Mouse (Mus musculus) heart, adult 8-10 months (tissue): ENCODE data around the gene Slc7a15. TPM values are rescaled to one million over a fixed set of nuclear protein-coding genes. Genes with fewer than 3 reads are reported as not detected.
A peak's percentile ranks its signal among the peaks of the same experiment; 100 is the strongest.
"Not testable (repeated sequence)": the region's sequence is repeated elsewhere in the genome, so short reads cannot be mapped to it uniquely, and the experiment has no call there.

ENCODE experiments used
- DNase-seq: peaks from one replicate; pipeline ENCODE4 v3.0.0; 2022; ENCODE audit warnings: low spot score
- total RNA-seq, 4 experiments: library from RNA; stranded (reverse); gene quantifications; 2 replicates each; pipeline ENCODE4 v1.2.4; 2022

Slc7a15 gene
- total RNA-seq, 4 experiments from 2014 or later = not detected

DNA sequence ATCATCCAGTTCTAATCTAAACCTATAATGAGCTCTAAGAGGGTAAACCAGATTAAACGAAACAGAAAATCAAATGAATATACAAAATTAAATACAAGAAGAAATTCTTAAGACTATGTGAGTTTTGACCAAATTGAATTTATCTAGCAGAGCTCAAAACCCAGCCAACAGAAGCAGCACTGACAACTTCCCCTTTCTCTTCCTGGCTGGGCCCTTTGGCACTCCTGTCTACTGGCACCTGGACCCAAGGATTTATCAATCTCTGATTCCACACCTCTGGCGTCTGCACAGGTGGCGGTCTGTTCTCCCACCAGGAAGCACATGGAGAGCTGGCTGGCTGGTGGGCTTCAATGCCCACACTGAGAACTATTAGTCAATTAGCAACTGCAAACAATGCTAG, 39.0 kb downstream of the Slc7a15 start:
- not testable (repeated sequence) for DNase-seq

DNA sequence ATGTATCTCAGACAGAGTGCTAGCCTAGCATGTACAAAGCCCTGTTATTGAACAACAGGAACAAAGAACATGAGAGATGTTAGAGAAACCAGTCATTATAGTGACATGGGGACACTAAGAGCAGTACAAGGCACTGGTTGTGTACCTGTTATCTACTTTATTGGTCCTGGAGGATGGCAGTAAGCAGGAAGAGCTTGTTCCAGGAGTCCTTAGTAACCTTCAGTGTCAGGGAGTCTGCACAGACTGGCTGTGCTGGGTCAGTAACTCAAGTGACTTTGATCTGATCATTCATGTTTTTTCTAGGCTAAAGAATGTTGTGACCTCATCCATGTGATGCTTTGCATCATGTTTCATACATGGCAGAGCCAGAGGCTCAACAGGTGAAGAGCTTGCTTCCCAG, 42.7 kb downstream of the Slc7a15 start:
- no peak for DNase-seq

DNA sequence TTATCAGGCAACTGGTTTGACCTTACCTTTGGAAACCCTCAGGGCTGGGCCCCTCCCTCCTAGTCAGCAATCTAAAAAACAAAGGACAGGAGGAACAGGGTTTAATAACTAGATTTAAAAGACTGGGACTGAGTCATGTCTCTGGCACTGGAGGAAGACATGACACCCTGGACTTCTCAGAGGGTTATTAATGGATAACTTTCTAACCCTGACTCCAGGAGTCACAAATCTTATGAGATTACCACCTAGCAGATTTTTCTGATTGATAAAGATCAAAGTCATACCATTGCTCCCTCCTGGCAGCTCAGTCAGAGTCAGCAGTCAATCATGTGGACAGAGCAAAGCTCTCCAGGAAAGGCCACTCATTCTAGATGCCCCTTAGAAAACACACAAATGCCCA, 43.4 kb downstream of the Slc7a15 start:
- DNase-seq = no peak

DNA sequence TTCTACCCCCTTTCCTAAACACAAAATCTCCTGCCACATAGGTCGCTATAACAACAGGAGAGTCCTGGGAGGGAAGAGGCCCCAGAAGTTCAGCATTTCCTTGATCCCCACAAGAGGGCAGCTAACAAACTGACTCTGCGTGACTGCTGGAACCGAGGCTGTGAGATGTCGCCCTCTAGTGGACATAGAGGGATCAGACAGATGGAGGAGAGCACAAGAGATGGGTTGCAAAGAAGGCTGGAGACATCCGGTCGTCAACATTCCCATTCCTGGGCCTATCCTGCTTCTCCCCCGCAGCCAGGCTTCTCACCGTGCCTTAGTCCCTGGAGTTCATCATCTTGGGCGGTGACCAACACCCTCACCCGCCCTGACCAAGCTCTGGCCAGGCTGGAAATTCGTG, 51.5 kb downstream of the Slc7a15 start:
- peak; percentile 70 for DNase-seq

DNA sequence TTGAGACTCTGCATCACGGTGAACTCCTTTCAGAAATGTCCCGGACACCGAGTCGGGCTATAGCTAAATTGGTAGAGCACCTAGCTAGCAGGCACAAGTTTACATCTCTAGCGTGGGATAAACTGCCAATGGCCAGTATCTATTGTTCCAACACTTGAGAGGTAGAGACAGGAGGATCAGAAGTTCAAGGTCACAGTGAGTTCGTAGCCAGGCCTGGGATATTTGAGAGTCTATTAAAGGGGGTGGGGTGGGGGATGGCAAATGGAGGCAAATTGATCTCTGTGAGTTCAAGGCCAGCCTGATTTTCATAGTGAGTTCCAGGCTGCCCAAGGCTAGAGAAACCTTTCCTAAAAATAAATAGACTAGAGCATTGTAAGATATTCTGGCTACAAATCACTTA, 52.1 kb downstream of the Slc7a15 start:
- DNase-seq = no peak

DNA sequence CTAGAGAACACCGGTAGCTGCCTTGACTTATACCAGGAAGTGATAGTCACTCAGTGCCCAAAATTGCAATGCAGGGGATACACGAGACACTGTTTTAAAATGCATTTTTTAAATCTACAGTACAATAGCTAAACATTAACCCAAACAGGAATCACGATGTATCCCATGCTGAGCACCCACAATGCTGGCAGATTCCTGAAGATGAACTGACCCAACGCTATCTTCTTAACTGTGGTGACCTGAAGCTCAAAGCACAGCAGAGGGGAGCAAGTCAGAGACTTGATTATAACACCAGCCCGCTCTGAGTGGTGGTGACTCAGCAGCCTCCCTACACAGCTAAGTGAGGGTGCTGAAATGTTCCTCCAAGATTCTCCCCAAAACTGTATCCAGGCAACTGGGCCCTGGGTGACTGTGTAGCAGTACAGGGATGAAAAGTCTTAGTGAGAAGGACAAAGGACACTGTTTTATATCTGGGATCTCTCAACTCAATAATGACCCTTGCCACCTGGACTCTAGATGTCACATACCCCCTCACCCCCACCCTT, 53.7 kb downstream of the Slc7a15 start:
- DNase-seq = no peak

DNA sequence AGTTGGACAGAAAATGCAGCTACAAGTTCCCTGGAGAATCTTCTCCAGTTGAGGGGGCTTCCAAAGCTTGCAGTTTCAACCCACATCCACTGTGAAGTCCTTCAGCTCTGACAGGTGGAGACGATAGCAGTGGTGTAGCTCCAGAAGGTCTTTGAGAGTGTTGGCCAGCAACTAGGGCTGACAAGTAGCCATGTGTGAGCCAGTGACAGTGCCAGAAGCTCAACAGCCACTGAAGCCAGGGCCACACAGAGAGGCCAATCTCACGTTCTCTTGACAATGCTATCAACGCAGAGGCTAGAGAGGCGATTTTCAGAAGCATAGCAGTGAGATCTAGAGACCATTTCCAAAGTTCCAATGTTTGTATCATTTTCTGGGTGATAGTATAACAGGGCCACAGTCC, 56.5 kb downstream of the Slc7a15 start:
- no peak for DNase-seq

DNA sequence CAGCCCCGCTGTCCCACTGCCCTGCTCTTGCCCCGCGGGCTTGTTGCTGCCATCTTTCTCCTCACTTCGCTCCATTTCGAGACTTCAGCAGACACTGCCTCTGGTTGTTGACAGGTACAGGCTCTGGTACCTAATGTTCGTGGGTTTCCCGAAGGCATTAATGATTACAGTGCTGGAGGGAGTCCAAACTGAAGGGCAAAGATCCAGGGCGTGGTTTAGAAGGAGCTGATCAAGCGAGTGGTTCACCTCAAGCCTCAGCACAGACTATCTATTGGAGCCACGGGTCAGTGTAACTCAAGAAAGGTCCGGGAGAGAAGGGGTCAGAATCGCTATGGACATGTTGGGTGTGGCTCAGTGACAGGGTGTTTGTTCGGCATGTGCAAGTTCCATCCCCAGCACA, 59.4 kb downstream of the Slc7a15 start:
- DNase-seq = no peak

DNA sequence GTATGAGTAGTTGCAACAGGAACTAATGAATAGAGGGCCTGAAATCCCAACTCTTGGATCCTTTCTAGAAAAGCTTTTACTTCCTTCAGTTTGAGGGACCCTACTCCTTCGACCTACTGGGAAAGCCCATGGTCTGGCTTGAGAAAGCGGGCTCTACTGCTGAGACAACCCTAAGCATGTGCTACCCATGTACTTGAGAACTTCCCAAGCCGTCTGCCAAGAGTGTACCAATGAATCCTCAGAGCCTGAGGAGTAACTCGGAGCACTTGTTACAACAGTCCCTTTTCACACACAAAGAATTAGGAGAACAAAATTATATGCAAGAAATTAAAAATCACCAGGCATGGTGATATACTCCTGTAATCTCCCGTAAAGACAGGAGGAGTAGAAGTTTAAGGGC, 61.6 kb downstream of the Slc7a15 start:
- no peak for DNase-seq

DNA sequence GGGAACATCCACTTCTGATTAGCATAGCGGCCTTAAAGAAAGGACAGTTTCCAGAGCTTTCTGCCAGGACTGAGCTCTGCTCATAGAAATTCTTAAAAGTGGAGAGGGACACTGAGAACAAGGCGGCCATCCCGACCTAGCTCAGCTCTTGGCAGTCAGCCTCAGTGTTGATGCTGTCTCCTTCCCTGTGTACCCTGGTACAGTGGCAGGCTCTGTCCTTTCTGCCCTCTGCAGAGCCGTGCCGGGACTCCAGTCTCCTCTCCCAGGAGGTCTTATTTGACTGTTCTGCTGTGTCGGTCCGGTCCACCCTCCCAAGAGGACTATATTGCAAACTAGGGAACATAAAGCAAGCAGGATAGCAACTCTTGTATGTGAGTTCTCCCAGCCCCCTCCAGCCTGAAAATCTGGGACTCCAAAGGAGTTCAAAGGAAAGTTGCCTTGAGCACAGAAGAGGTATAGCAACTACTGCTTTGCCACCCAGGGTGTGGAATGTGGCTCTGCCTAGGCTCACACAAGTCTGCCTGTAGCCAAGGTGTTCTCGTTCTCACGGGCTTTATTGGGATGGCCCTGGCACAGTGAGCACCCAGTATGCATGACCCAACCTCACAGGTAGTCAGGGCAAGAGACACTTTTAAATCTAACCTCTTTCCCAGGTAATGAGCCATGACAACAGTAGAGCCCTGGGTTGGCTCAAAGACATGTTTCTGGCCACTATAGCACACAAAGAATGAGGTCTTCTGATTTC, 62.5 kb downstream of the Slc7a15 start:
- no peak for DNase-seq

DNA sequence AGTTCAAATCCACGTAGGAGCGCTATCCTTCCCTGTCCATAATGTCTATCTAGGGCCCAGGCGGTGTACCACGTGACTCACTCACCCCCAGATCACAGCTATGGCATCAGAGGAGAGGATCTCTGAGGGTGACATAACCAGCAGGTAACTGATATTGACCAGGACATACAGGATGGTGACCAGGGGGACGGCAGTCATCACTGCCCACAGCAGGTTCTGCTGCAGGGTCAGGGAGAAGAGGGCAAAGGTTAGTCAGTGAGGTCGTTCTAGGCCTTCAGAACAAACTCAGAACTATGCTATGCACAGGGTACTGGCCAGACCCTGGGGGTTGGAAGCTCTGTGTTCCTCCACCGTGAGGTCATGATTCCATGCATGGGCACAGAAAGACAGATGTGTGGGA, 63.3 kb downstream of the Slc7a15 start:
- no peak for DNase-seq

DNA sequence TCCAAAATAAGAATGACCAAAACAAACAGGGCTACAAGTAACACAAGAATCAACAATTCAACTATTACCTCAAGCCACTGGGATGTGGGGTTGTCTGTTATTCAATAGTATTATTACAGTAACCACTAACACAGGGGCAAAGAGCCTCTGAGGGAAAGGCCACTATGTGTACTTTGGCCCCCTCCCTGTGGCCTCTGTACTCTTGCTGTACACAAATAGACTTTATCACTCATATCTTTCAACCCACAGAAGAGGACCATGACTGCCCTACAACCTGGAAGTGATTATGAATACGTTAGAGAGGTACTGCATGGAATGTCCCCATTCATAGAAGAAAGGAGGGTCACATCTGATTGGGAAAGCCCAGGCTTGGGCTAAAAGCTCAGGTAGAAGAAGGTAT, 64.0 kb downstream of the Slc7a15 start:
- DNase-seq = no peak

DNA sequence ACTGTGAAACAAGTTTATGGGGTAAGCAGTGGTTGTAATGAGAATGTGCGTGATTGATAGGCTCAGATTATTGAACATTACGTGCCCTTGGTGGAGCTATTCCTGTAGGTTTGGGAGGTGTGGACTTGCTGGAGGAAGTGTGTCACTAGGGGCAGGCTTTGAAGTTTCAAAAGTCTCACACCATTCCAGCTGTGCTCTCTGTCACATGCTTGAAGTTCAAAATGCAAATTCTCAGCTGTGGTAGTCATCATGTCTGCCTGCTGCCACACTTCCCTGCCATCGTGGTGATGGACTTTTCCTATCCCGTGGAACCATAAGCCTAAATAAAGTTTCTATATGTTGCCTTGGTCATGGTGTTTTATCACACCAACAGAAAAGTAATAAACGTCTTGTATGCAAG, 71.1 kb downstream of the Slc7a15 start:
- no peak for DNase-seq

DNA sequence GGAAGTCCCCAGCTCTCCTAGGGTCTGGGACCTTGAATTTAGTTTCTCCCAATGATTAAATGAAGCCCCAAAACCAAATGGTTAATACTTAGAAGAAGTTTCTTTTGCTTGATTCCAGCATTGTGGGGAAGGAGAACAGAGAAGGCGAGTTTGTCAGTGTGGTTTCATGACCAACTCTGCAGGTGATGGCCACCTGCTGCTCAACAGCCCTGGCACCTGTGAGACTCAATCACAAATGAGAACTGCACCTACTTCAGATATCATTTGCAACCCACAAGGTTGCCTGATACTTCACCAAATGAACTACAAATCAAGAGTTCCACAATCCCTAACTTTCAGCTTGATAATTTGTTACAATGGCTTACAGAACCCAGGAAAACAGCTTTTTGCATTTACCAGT, 71.7 kb downstream of the Slc7a15 start:
- no peak for DNase-seq

DNA sequence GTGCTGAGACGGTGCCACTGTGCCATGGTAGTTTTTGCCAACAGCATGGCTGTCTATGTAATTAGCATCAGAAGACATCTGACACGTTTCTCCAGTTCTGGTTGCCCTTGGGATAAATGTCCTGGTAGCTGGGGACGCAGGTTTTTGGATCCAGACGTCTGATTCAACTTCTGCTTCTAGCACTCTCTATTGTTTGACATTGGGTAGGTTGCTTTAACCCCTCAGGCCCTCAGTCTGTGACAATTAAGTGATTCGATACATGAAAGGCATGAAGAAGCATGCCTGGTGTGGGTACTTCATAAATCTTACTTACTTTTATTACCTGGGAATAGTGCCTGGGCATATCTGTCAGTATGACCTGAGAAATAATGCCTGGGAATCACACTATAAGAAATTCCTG, 74.8 kb downstream of the Slc7a15 start:
- DNase-seq = no peak

DNA sequence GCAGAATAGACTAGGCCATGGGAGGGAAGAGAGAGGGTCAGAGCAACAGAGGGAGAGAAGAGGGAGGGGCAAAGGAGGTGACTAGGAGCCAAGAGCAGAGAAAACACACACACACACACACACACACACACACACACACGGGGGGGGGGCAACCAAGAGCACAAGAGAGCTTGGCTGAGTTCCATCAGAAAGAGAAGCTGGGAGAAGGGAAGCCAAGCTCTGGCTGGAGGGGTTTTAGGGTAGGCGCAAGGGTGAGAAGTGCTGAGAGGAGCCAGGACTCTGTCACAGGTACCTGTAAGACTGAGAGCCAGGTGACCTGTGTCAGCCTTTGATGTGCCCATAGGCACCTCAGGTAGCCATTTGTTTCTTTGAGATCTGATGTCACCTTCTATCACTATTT, 76.2 kb downstream of the Slc7a15 start:
- no peak for DNase-seq

DNA sequence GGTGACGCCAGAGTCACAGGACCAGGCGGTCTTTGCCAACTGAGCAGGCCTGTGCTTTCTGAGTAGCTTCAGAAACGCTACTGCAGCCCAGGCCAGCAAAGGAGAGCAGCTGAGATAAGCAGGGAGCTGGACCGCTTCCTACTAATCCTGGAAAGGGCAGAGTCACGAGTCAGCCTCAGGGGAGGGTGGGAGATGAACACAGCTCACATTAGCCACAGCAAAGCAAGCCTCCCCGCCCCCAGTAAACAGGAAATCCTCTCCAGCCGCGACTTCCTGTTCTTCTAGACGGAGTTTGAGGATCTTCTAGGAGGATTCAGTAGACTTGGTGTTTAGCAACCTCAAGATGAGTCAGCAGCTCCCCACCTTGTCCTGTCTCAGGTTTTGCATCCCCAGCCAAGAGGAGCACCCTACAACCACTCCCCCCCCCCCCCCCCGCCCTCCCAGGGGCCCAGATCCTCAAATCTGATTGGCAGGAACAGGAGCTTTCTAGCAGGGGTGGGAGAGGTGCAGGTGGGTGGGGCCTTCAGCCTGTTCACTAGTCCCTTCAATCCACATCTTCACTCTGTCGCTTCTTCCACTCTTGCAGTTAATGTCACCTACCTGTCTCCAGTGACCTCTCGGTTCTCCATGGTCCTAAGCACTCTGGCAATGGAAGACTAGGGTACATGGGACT, 77.4 kb downstream of the Slc7a15 start:
- peak; percentile 93 for DNase-seq

DNA sequence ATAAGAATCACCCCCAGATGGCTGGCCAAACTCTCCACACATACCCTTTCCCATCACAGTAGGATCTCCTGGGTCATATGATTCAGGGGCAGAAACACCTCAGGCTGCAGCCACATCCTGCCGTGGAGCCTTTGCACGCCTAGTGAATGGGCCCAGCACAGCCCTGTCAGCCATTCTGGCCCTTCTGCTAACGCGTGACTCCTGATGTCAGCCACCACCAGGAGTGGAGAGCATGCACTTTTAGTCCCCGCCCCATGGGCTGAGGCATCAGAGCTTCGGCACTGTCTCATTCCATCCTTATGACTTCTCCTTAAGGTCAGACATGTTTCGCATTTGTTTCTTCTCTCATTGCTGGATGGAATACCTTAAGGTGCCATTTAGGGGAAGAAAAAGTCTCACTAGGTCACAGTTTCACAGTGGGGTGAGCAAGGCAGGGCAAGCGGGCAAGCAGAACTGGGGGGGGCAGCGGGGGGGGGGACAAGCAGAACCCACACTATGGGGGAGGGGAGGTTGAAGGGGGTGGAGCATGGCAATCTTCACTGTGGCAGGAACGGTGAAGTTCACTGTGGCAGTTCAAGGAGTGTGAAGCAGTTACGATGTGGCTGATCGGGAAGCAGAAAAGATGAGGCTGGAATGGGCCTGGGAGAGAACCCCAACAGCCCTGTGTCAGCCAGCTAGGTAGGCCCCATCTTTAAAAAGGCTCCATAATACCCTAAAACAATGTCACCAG, 79.3 kb downstream of the Slc7a15 start:
- DNase-seq = no peak

DNA sequence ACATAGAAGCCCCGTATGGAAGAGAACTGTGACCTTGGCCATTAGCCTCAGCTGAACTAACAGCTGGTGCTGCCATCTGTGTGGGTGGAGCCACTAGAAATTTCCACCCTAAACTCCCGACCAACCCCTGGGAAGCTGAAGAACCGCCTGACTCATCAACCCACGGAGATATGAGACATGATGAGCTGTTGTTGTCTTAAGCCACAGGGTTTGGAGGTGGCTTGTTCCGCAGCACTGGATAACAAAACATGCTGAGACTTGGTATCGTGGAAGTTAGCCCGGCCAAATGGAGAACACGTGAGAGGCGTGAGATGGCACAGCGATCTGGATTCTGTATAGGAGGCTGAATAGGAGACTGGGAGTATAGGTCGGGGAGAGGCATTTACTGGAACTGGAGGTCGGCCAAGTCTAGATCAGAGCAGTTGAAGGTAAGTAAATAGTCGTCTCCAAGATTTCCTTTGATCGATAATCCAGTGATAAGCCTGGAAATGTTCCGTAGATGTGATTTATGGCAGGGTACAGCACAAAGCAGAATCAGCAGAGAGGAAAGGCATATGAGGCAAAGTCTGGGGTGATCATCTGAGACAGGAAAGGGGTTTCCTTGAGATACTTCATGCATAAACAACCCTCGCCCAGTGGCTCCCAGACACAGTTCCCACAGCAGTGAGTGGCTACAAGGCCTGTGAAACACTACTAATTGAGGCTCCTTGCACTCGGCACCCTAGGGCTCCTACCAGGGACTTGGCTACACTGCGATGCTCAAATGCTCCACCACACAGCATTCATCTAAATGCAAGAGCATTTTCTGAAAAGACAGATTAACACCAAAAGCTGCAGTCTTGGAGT, 87.6 kb downstream of the Slc7a15 start:
- DNase-seq = peak; percentile 47

DNA sequence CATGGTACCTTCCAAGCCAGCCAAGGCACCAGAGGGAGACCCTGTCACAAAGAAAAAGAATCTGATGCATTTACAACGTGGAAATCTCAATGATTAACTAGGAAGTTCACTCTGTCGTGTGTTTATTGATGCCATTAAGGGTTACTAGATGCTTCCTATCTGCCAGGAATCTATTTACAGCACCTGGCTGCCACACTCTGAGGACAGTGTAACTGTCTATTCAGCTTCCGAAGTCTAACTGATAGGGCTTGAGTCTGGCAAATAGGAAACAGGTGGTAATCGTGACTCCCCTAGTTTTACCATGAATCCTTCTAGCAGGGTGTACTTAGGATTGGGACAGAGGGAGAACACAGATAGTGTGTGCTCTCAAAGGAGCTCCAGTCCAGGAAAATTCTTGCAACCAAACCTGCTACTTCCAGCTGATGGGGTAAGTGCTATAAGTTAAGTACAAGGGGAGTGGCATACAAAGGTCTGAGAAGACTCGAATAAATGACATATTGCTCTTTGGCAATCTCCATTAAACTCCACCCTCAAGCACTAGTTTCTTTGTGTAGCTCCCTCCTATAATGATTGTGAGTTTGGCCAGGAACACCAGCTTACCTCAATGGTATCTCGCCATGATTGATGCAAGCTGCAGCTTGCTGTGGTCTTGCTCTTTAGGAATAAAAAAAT, 88.4 kb downstream of the Slc7a15 start:
- DNase-seq = no peak

DNA sequence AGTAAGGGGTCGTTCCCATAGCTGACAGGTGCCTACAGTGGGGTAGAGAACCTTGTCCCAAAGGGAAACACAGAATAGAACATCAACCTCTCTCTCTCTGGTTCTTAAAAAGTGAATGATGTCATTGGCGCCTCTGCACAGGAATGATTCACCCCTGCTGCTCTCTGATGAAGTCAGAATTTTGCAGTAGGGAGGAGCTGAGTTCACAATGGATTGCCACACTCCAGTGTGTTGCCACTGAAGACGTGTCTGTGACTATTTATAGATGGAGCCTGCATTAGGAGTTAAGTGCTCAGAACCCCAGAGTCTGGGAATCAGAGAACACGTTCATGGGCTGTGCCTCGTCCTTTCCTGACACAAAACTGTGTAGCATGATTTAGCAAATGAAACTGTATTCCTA, 89.2 kb downstream of the Slc7a15 start:
- DNase-seq = peak; percentile 57
